Mouse (Mus musculus) kidney, embryonic 14.5 days (tissue): ENCODE measurements around the gene Arhgef26. TPM values are rescaled to one million over a fixed set of nuclear protein-coding genes. Genes with fewer than 3 reads are reported as not detected.
A peak's percentile ranks its signal among the peaks of the same experiment; 100 is the strongest.

Experiments used
- ATAC-seq: fragments of 200-750 bp; cut with Nextera tagmentation; 2 replicates; pipeline ENCODE4 v1.8.0; 2017; ENCODE audit warnings: moderate number of reproducible peaks, mild to moderate bottlenecking, moderate TSS enrichment, moderate library complexity; ENCODE audit not compliant: low FRiP score, low TSS enrichment
- H3K27ac ChIP-seq: fragments of 300-500 bp; sonication (generic); 2 replicates; pipeline ENCODE4 v1.5.1; 2014; ENCODE audit warnings: low read depth, mild to moderate bottlenecking, low read length, moderate library complexity, mixed read lengths
- H3K27me3 ChIP-seq: fragments of 300-500 bp; sonication (generic); 2 replicates; pipeline ENCODE4 v1.6.1; 2014; ENCODE audit warnings: mild to moderate bottlenecking, low read length; ENCODE audit not compliant: control insufficient read depth, insufficient read depth
- H3K36me3 ChIP-seq: fragments of 300-500 bp; sonication (generic); 2 replicates; pipeline ENCODE4 v1.6.1; 2014; ENCODE audit warnings: low read length, mixed read lengths; ENCODE audit not compliant: control insufficient read depth, insufficient read depth
- H3K4me1 ChIP-seq: fragments of 300-500 bp; sonication (generic); 2 replicates; pipeline ENCODE4 v1.6.1; 2014; ENCODE audit warnings: low read length, mixed read lengths; ENCODE audit not compliant: control insufficient read depth, insufficient read depth
- H3K4me2 ChIP-seq: fragments of 300-500 bp; sonication (generic); replicated peaks from 2 replicates; pipeline ENCODE4 v1.6.1; 2014; ENCODE audit warnings: low read depth, mild to moderate bottlenecking, low read length
- H3K4me3 ChIP-seq: fragments of 300-500 bp; sonication (generic); 2 replicates; pipeline ENCODE4 v1.5.1; 2014; ENCODE audit warnings: mild to moderate bottlenecking, low read length
- H3K9ac ChIP-seq: fragments of 300-500 bp; sonication (generic); 2 replicates; pipeline ENCODE4 v1.6.1; 2014; ENCODE audit warnings: low read depth, mild to moderate bottlenecking, low read length, moderate library complexity
- H3K9me3 ChIP-seq: fragments of 300-500 bp; sonication (generic); 2 replicates; pipeline ENCODE4 v1.6.1; 2016; ENCODE audit warnings: low read length; ENCODE audit not compliant: control insufficient read depth
- WGBS: fragments of 180-500 bp; shearing (Covaris S2); extraction: QIAGEN DNeasy Blood & Tissue Kit; methylation state at CpG from one replicate; pipeline ENCODE4 v1.1.7; 2014; 5-methylcytosine and 5-hydroxymethylcytosine counted together
- polyA plus RNA-seq: library from polyadenylated mRNA; unstranded; fragments of >200 nt; fragmentation: Nextera tagmentation; extraction: Ambion mirVana; gene quantifications from 2 replicates; pipeline ENCODE4 v1.2.1, GENCODE M21; 2014

Arhgef26 gene
- polyA plus RNA-seq, 1 experiment from 2014 or later: 11.4 TPM

DNA sequence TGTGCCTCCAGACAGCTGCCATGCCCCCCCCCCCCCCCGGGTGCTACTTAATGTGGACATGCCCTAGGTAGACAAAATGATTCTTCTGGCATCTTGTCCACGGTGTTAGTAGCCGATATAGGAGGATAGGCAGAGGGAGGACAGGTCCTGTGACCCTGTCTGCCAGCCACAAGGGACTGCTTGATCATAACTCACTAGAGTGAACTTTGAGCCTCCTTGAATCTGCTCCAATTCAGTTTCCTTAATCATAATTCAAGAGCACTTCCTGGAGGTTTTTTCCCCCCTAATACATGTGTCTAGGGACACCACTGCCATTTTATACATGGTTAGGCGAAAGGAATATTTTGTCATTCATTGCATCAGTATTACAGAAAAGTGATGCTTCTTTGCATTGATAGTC, 36.2 kb downstream of the Arhgef26 start:
- H3K9me3 ChIP-seq: no peaks in the 10 kb centered on the region
- H3K27ac ChIP-seq: peak overlapping the region; percentile 51; the same call in 1 of the 2 replicates
- H3K36me3 ChIP-seq: no peaks in the 10 kb centered on the region
- H3K4me1 ChIP-seq: 0 out of 2 replicates have a peak, but pooled peaks cover 3% of the 10 kb centered on the region
- H3K9ac ChIP-seq: no peak overlapping the region
- H3K4me3 ChIP-seq: no peak overlapping the region
- H3K4me2 ChIP-seq: no peak overlapping the region
- H3K27me3 ChIP-seq: no peaks in the 10 kb centered on the region
- WGBS: 36% methylated on average over 4 of the region's 4 CpGs
- peak; percentile 28; the same call in 1 of the 2 replicates for ATAC-seq

DNA sequence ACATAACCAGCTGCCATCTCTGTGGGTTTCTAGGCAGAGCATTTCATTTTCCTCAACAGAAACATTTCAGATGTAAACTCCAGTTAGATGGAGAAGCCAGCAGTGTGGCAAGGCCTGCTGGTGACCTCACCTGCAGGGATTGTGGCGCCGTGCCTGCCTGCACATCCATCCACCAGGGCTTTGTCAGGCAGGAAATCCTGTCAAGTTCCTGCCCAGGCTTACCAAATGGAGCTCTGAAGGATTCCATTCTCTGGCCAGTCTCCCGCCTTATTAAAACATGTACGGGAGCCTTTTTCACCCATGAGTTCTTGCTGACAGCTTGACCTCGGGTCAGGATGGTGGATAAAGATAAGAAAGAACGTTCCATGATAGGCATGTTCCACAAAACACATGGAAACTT, 36.7 kb downstream of the Arhgef26 start:
- Histone ChIP-seq H3K27ac (peak overlapping the region; percentile 51; the same call in 1 of the 2 replicates), H3K9ac (no peak overlapping the region), H3K4me3 (no peak overlapping the region), H3K4me2 (no peak overlapping the region), H3K9me3 (no peaks in the 10 kb centered on the region), H3K36me3 (no peaks in the 10 kb centered on the region), H3K4me1 (0 out of 2 replicates have a peak, but pooled peaks cover 3% of the 10 kb centered on the region), H3K27me3 (no peaks in the 10 kb centered on the region)
- ATAC-seq: peak; percentile 55; the same call in 1 of the 2 replicates
- WGBS: 61% methylated on average over 6 of the region's 6 CpGs

DNA sequence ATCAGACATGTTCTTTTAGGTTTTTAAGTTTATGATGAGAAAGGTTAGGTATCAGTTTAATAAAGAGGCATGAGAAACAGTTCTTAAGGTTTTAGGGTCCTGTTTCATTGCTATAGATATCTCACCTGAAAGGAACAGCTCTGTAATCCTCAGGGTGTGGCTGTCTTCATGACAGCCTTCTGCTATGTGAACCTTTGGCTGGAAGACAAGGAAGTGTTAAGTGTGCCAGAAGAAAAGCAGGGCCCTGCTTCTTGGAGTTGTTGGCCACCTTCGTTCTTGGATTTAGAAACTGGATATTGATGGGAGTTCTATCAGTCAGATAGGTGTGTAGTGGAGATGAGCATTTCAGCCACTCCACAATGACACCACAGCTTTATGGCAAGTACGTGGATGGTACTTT, 38.6 kb downstream of the Arhgef26 start:
- Histone ChIP-seq H3K4me1 (0 out of 2 replicates have a peak, but pooled peaks cover 3% of the 10 kb centered on the region), H3K27ac (no peak overlapping the region), H3K4me3 (no peak overlapping the region), H3K4me2 (no peak overlapping the region), H3K9me3 (no peaks in the 10 kb centered on the region), H3K9ac (no peak overlapping the region), H3K27me3 (no peaks in the 10 kb centered on the region), H3K36me3 (no peaks in the 10 kb centered on the region)
- no peak for ATAC-seq
- 95% methylated on average over 2 of the region's 2 CpGs for WGBS

DNA sequence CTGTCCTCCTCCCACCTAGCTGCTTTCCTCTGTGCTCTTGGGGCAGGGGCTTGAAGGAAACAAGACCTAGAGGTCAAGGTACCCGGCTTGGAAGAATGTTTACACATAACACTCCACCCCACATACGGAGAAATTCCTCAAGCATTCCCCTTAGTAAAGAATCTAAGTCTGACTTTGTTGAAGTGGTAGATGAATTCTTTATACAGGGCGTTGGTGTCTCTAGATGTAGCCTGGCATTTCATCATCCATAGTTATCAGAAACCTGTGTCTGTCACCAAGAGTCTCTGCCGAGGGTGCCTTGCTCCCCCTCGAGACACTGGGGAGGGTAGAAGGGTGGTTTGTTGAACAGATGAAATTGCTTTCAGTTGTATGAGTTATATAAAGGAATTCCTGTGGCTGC, 41.8 kb downstream of the Arhgef26 start:
- H3K27ac ChIP-seq: no peak overlapping the region
- ATAC-seq: no peak
- H3K9me3 ChIP-seq: no peaks in the 10 kb centered on the region
- no peak overlapping the region for H3K4me3 ChIP-seq
- H3K4me1 ChIP-seq: no peaks in the 10 kb centered on the region
- no peak overlapping the region for H3K4me2 ChIP-seq
- WGBS: 30% methylated on average over 5 of the region's 5 CpGs
- no peak overlapping the region for H3K9ac ChIP-seq
- H3K27me3 ChIP-seq: no peaks in the 10 kb centered on the region
- H3K36me3 ChIP-seq: no peaks in the 10 kb centered on the region

DNA sequence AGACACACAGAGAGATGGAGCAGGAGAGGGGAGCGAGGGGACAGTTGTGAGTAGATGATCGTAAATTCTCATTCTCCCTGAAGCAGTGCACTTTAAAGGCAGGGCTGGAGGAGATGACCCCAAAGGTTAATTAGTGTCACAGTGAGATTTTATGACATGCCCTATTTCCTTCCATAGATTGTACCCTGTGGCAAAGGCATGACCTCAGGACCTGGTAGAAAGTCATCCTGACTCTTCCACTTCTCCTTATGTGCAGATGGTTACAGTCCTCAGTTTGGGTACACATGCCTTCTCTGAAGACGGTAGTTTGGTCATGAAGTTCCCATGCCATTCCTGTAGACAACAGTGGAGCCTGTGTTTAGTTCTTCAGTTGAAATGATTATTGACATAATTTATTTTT, 42.3 kb downstream of the Arhgef26 start:
- no peak overlapping the region for H3K4me2 ChIP-seq
- H3K4me1 ChIP-seq: no peaks in the 10 kb centered on the region
- no peaks in the 10 kb centered on the region for H3K9me3 ChIP-seq
- WGBS: 35% methylated on average over 3 of the region's 3 CpGs
- H3K36me3 ChIP-seq: no peaks in the 10 kb centered on the region
- 0 out of 2 replicates have a peak, but pooled peaks have one; percentile 6 for ATAC-seq
- no peak overlapping the region for H3K9ac ChIP-seq
- no peaks in the 10 kb centered on the region for H3K27me3 ChIP-seq
- H3K27ac ChIP-seq: no peak overlapping the region
- H3K4me3 ChIP-seq: no peak overlapping the region

DNA sequence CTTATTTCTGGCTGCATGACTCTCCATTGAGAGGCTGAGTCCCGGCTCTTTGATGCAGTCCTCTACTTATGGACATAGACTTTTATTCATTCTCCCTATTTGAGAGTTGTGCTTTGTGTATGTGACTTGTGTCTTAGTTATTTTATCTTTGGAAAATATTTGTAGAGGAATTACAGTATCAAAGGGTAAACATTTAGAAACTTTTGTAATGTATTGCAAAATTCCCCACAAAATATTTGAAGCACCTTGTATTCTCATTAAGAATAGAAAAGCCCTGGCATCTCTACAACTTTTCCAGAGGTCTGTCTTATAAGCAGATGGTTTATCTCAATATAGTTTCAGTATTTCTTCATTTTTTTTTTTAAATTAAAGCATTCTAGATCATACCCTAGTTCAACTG, 44.7 kb downstream of the Arhgef26 start:
- no peaks in the 10 kb centered on the region for H3K9me3 ChIP-seq
- no peak overlapping the region for H3K9ac ChIP-seq
- ATAC-seq: no peak
- H3K4me3 ChIP-seq: no peak overlapping the region
- no peak overlapping the region for H3K27ac ChIP-seq
- no peak overlapping the region for H3K4me2 ChIP-seq
- no peaks in the 10 kb centered on the region for H3K27me3 ChIP-seq
- 93% methylated on average over 1 of the region's 1 CpGs for WGBS
- no peaks in the 10 kb centered on the region for H3K4me1 ChIP-seq
- H3K36me3 ChIP-seq: no peaks in the 10 kb centered on the region

DNA sequence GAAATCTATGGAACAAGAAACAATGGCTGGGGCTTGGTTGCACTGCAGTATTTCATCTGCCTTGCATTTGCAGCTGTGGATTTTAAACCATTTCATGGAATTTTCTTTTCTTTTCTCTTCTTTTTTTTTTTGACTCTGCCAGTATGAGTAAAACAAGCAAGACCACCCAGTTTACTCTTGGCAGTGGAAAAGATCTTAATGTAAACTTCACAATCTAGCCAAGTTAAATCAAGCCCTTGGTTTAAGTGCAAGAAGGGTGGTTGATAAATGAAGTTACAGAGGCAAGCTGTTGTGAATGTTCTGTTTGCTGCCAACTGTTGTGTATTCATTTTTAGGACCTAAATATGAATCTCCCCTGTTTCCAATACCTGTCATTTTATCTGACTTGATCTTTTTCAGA, 54.5 kb downstream of the Arhgef26 start:
- no peaks in the 10 kb centered on the region for H3K36me3 ChIP-seq
- no peak overlapping the region for H3K4me2 ChIP-seq
- no peak for ATAC-seq
- no peak overlapping the region for H3K27ac ChIP-seq
- H3K27me3 ChIP-seq: no peaks in the 10 kb centered on the region
- H3K9ac ChIP-seq: no peak overlapping the region
- H3K4me3 ChIP-seq: no peak overlapping the region
- peaks cover 7% of the 10 kb centered on the region for H3K4me1 ChIP-seq
- no peaks in the 10 kb centered on the region for H3K9me3 ChIP-seq

DNA sequence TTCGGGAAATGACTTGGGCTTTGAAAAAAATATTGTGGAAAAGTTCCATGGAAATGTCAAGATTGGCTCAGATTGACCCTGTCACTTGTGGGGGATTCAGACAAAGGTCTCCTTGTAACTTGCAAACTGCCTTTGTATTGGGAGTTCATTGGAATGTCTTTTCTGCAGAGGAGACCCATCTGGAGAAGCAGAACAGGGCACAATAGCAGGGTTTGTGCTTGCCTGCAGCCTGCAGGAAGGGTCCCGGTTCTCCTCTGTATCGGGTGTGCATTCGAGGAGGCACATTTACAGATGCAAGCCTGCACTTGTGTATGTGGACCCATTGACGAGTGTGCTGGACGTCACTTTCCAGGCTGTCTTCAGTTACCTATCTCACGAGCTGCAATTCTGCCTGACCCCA, 56.1 kb downstream of the Arhgef26 start:
- peaks cover 7% of the 10 kb centered on the region for H3K4me1 ChIP-seq
- no peak for ATAC-seq
- H3K36me3 ChIP-seq: no peaks in the 10 kb centered on the region
- H3K4me2 ChIP-seq: no peak overlapping the region
- H3K27ac ChIP-seq: no peak overlapping the region
- H3K9me3 ChIP-seq: no peaks in the 10 kb centered on the region
- 75% methylated on average over 7 of the region's 7 CpGs for WGBS
- no peaks in the 10 kb centered on the region for H3K27me3 ChIP-seq
- no peak overlapping the region for H3K9ac ChIP-seq
- H3K4me3 ChIP-seq: no peak overlapping the region

DNA sequence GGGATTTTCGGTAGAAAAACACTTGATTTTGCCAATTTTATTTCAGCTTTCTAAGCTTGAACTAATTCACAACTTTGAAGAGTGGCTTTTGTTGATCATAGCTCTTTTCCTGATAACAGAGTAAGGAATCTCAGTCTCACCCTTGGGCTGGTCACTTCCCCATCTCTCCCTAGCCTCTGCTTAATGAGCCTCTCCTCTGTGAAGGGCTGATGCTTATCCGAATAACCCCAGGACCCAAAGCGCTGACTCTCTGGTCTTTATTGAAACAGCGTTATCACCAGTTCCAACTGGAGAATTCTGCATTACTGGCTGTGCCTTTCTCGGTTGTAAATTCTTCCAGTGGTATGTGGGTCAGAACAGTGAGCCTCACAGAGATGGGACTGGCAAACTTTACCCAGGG, 57.2 kb downstream of the Arhgef26 start:
- no peak overlapping the region for H3K4me3 ChIP-seq
- H3K27me3 ChIP-seq: no peaks in the 10 kb centered on the region
- H3K36me3 ChIP-seq: no peaks in the 10 kb centered on the region
- H3K4me2 ChIP-seq: no peak overlapping the region
- H3K9ac ChIP-seq: no peak overlapping the region
- no peaks in the 10 kb centered on the region for H3K9me3 ChIP-seq
- H3K27ac ChIP-seq: peak overlapping the region; percentile 51; the same call in 1 of the 2 replicates
- peak; percentile 62; the same call in 1 of the 2 replicates for ATAC-seq
- H3K4me1 ChIP-seq: peaks cover 7% of the 10 kb centered on the region
- 57% methylated on average over 5 of the region's 5 CpGs for WGBS
